Mouse (Mus musculus): ENCODE measurements around the gene Dock1.

Gene Dock1

GRCm38 (mm10) chr7:134695431-134695830, 25.0 kb downstream of the Dock1 start:
- ATAC-seq (ENCODE audit: low TSS enrichment): no peak

GRCm38 (mm10) chr7:134696126-134696979, 25.9 kb downstream of the Dock1 start:
- ATAC-seq (ENCODE audit: low TSS enrichment): no peak

DNA sequence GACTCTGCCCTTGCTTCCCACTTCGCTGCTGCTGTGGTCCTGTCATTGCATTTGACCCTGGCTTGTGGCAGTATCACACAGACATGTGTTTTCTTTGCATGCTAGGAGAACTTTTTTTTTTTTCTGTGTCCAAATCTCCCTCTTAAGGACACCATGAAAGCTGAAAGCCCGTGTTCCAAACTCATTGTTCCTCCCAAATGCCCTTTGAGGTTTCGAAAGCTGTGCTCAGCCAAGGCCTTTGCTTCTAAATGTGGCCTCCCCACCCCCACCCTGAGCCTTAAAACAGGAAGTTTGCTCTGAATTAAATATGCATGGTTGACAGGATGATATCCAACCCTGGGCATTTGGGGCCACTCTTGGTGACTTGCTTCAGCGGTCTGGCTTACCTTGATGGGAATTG, 27.0 kb downstream of the Dock1 start:
- ATAC-seq (ENCODE audit: low TSS enrichment): no peak

DNA sequence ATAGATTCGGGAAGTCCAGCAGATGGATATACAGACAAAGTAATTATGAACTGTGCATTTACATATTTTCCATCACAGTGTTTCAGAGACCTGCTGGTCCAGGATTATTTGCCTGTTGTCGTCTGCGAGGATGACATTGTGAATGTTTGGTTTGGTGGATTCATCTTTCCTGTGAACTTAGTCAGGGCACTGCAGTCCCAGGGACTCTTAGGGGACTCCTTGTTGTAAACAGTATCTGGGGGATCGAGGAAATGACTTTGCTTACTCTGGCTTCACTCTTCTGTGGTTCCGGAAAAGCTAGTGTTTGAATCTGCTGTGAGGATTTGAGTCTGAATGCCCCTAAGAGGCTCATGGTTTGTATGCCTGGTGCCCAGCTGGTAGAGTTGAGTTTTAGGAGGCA, 27.8 kb downstream of the Dock1 start:
- no peak for ATAC-seq (ENCODE audit: low TSS enrichment)

DNA sequence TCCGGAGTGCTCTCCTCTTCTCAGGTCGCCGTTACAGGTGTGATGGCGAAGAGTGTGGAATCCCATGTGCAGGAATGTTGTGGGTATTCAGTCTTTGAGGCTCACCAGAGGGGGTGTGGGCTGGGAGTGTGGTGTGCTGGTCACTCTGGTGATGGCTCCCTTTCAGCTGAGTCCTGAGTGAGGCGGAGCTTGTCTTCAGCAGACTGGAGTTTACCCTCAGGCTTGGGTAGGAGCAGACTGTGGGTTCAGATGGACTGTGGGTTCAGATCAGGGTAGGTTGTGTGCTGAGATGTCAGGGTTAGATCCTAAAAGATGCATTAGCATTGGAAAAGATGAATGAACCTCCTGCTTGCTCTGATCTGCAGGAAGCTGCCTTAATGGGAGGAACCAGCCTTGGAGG, 29.5 kb downstream of the Dock1 start:
- ATAC-seq (ENCODE audit: low TSS enrichment): no peak

GRCm38 (mm10) chr7:134702481-134702880, 32.0 kb downstream of the Dock1 start:
- no peak for ATAC-seq (ENCODE audit: low TSS enrichment)

DNA sequence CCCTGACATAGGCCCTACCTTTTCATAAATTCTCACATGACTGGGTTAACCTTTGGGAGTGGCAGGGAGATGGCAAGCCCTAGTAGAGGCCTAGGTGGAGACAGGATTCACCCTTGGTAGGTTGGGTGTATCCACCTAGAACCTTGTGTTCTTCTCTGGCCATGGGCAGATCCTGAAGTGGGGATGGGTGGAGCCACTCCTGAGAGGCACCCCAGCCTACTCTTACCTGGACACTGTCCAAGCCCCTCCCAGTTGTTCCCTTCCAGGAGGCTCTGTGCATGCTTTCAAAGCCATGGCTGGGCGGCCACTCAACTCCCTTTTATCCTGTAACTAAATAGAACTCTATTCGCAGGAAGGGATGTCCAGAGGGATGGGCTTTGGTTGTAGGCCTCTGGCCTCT, 33.2 kb downstream of the Dock1 start:
- ATAC-seq (ENCODE audit: low TSS enrichment): no peak

DNA sequence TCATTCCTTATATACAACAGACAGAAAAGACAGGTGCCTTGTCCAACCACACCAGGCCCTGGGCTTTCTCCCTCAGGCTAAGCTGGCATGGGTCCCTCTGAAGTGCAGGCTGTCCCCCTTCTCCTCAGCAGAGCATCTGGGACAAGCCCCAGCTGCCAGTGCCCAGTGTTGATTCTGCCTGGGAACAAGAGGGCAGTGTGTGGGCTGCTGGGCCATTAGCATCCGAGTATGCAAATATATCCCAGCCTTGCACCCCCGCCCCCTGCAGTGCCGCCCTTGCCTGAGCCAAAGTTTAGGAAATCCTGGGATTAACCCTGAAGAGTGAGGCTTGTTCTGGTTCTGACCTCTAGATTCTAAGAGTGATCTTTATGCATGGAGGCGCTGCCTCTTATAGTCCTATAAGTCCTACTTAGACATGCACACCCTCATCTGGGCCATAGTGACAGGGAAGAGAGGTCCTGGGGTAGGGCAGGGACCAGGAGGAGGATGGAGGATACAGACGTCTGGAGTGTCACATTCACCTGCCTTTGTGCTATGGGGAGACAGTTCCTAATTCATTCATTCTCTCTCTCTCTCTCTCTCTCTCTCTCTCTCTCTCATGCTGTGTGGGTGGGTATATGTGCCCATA, 38.9 kb downstream of the Dock1 start:
- ATAC-seq (ENCODE audit: low TSS enrichment): peak; percentile 88

DNA sequence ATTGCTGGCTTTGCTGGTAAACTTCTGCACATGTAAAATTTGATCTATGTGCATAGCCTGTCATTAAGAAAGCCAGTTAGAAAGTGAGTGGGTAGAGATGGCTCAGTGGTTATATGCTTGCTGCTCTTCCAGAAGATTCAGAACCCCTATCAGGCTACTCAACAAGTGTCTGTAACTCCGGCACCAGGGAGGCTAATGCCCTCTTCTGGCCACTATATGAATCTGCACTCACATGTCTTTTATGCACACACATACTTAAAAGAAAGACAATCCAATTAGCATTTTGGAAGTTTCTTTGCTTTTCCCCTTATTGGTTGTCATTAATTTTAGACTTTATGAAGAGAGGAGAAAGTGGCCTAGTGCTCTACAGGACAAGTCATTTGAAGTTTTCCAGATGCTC, 41.1 kb downstream of the Dock1 start:
- ATAC-seq (ENCODE audit: low TSS enrichment): no peak

DNA sequence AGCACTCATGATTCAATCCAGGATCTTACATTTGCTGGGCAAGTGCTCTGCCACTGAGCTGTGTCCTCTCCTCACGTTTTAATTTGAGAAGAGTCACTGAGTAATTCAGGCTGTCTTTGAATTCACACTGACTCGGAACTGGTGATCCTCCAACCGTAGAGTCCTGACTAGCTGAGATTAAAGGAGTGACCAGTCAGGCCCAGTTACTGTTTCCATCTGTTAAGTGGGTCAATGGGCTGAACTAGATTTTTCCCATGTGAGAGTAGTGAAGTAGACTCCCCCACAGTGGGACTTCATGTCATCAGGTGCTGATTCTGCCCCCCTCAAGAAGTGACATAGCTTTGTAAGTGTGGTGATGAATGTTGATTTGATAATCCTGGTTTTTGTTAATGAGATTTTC, 49.0 kb downstream of the Dock1 start:
- no peak for ATAC-seq (ENCODE audit: low TSS enrichment)

DNA sequence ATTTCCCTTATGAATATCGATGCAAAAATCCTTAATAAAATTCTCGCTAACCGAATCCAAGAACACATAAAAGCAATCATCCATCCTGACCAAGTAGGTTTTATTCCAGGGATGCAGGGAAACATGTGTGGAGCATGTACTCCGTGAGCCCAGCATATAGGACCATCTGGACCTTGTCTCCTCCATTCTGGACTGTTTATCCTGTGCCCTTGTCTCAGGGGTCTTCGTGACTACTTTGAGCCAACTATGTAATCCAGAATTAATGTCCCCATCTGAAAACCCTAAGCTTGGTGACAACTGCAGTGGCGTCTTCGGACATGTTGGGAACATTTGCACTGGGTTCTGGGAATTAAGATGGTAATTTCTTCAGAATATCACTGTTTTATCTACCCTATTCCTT, 51.9 kb downstream of the Dock1 start:
- ATAC-seq (ENCODE audit: low TSS enrichment): no peak

DNA sequence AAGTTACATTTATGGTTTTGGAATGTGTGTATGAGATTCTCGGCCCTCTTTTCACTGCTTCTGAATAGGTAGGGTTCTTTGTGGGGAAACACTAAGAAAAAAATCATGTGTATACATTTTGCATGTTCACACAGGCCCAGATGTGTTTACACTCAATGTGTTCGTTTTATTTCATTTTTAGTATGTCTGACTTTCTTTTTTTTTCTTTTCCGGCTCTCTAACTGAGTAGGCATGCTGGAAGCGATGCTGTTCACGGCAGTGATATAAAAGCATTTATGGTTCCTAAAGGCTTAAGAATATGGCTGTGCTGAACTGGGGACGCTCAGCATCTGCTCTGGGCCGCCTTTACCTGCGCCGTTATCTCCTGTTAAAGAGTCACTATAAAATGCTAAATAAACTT, 52.5 kb downstream of the Dock1 start:
- peak; percentile 51 for ATAC-seq (ENCODE audit: low TSS enrichment)

- ATAC-seq (ENCODE audit: low TSS enrichment): no peak
These were observed 53.1 kb downstream of the Dock1 start for GRCm38 (mm10) chr7:134723509-134723908.

GRCm38 (mm10) chr7:134724841-134725240, 54.4 kb downstream of the Dock1 start:
- no peak for ATAC-seq (ENCODE audit: low TSS enrichment)

- ATAC-seq (ENCODE audit: low TSS enrichment): peak; percentile 83
These were observed 55.4 kb downstream of the Dock1 start for GRCm38 (mm10) chr7:134725551-134726529.

DNA sequence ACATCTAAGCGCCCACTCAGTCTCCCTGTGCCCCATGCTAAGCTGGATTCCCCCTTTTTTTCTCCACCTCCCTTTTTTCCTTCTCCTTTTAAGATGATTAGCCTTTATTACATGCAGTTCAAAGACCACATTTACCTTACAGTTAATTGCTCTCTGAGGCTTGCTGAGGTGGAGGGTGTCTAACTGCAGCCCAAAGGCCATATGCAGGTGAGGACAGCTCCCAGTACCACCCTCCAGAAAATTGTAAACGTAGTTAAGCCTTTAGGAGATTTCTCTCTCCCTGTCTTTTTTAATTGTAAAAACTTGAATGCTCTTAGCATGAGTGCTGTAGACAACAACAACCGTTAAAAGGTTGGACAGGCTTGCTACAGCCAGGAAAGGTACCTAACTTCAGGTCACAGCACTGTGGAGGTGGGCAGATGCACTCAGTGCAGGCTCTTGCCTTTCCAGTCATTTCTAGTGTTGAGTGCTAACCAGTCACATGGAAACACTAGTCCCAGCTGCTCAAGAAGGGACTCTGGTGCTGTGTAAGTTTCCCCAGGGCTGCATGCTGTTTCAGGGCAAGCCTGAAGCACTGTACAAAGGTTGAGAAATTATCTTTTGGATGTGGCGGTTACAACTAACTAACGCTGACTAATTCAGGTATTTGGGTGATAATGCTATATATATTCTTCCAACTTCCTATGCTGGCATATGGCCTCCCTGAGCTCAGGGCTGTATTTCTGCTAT, 56.2 kb downstream of the Dock1 start:
- ATAC-seq (ENCODE audit: low TSS enrichment): no peak

- ATAC-seq (ENCODE audit: low TSS enrichment): no peak
These were observed 58.9 kb downstream of the Dock1 start for GRCm38 (mm10) chr7:134729348-134729747.

- no peak for ATAC-seq (ENCODE audit: low TSS enrichment)
These were observed 60.1 kb downstream of the Dock1 start for GRCm38 (mm10) chr7:134730406-134731126.

DNA sequence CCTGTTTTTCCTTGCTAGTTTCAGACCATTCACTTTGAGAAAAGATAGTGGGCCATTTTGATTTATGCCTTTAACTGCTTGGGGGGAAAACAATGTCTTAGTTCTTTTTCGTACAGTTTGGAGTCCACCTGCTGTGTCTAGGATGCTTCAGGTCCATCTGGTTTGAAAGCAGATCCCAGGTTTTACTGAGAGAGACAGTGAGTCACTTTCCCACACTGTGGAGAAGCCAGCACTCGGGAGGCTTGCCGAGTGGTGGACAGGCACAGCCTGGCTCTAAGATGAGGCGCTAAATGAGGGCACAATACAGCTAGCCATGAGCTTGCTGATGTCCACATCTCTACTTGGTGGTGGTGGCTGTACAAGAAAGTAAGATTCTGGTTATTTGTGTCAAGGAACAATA, 76.6 kb downstream of the Dock1 start:
- peak; percentile 96 for ATAC-seq (ENCODE audit: low TSS enrichment)

GRCm38 (mm10) chr7:134748376-134748775, 77.9 kb downstream of the Dock1 start:
- ATAC-seq (ENCODE audit: low TSS enrichment): no peak

- no peak for ATAC-seq (ENCODE audit: low TSS enrichment)
These were observed 79.2 kb downstream of the Dock1 start for GRCm38 (mm10) chr7:134749613-134750012.

Measured in frontal cortex, adult (tissue).